Mouse (Mus musculus) G1E (cell line): ENCODE data around the gene Lrp5.

Experiments
- CTCF ChIP-seq: IDR thresholded peaks from 2 replicates; pipeline ENCODE4 v1.5.1; 2012; ENCODE audit warnings: low read depth, low read length, inconsistent platforms, mixed read lengths
- GATA1 ChIP-seq: IDR thresholded peaks from 2 replicates; pipeline ENCODE4 v1.6.1; 2012; ENCODE audit warnings: borderline replicate concordance, low read length, inconsistent platforms, mixed read lengths
- GATA2 ChIP-seq: IDR thresholded peaks from 2 replicates; pipeline ENCODE4 v1.6.1; 2012; ENCODE audit warnings: low read depth, low read length, inconsistent platforms, borderline replicate concordance
- POLR2AphosphoS5 ChIP-seq: IDR thresholded peaks from 2 replicates; pipeline ENCODE4 v1.6.1; 2012; ENCODE audit warnings: low read depth, low read length, inconsistent platforms; ENCODE audit not compliant: insufficient replicate concordance
- TAL1 ChIP-seq: conservative IDR thresholded peaks from 2 replicates; pipeline ENCODE4 v1.6.1; 2012; ENCODE audit warnings: low read depth, low read length, inconsistent platforms, mixed read lengths

GRCm38 (mm10) chr19:3736001-3736400 lies 49.6 kb upstream of the Lrp5 start:
- TF ChIP-seq CTCF (no peak), GATA1 (no peak), POLR2AphosphoS5 (no peak), TAL1 (no peak), GATA2 (no peak)
